Mouse (Mus musculus): ENCODE measurements around the gene Csf3.
"Not testable (repeated sequence)": the region's sequence is repeated elsewhere in the genome, so short reads cannot be mapped to it uniquely, and the experiment has no call there.

Csf3 gene

DNA sequence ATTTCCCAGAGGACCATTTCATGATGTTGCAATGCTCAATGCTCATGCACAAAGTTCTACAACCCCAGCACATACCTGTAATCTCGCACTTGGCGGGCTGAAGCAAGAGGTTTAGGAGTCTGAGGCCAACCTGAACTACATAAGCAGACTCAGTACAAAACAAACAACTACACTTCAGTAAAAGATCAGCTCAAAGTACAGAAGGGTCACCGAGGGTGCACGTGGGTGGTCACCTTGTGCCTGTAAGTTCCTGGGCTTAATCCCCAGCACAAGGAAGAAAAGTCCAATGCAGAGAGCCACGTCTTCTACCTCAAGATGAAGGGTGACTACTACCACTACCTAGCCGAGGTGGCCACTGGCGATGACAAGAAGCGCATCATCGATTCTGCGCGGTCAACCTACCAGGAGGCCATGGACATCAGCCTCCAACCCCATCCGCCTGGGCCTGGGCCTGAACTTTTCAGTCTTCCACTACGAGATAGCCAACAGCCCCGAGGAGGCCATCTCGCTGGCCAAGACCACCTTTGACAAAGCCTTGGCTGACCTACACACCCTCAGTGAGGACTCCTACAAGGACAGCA lies 25.0 kb downstream of the Csf3 start:
- in situ Hi-C loops (cut with MboI, MseI): no loop called here

DNA sequence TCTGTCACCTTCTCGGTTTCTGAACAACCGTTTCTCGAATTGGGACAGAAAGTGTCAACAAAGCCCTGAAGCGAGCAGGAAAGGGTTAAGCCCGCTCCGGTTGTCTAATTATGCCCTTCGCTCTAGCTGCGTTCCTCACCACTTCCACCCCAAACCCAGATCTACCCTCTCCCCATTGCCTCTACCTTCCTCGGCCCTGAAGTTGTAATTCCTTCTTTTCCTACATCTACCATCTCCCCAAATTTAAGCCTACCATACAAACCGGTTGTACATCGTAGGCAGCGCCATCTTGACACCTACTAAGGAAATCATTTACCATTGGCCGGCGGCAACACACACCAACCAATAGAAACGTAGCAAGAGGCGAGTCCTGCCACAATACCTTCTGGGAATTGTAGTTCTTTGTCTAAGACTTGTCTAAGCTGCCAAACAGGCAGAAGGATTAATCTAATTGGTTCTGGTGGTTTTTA lies 28.1 kb downstream of the Csf3 start, which contains the start of gene Med24:
TSS of gene Med24 (minus strand) at position 317 of the 470 bp plus-strand sequence.
- in situ Hi-C loops (cut with MboI, MseI): no loop called here

DNA sequence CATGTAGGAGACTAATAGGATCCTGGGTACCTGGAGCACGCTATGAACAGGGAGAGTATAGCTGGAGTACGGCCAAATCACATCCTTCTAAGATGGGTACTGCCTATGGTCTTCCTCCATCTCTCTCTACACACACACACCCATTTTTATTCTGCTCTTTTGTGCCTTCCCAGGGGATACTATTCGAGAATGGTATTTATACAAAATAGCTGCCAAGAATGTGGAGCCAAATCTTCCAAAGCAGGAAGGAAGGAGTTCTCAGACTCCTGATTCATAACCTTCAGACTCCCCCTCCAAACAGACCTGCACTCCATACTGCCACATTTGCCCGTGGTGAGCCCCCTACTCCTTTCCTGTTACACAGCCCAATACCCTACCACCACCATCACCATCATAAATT lies 29.7 kb downstream of the Csf3 start:
- in situ Hi-C loops (cut with MboI, MseI): no loop called here

DNA sequence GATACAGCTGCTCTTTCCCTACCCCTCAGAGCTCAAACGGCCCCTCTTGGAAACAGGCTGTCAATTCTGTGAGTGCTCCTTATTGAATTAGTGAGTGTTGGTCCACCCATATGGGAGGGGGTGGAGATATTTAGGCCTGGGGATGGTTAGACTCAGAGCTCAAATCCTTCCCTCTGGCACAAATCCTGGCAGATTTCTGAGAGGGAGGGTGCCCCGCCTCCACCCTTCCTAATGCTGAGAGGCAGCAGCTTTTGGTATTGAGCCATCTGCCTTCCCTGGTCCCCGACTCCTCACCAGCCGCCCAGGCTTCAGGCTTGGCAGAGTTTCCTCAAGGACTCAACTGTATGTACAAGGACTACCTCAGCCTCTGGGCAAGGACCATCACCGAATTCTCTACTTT lies 30.1 kb downstream of the Csf3 start:
- in situ Hi-C loops (cut with MboI, MseI): no loop called here

DNA sequence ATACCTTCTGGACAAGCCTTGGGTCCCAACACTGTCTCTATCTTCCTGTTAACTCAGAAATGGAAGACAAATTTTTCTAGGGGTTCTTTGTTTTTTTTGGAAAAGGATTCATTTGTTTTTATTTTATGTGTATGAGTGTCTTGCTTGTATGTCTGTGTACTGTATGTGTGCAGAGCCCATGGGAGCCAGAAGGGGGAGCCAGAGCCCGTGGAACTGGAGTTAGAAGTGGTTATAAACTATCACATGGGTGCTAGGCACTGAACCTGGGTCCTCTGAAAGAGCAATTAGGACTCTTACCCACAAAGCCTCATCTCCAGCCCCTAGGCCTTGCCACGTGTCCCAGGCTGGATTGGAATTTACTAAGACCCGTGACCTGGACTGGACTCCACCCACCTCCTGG lies 33.0 kb downstream of the Csf3 start:
- in situ Hi-C loops (cut with MboI, MseI): no loop called here

DNA sequence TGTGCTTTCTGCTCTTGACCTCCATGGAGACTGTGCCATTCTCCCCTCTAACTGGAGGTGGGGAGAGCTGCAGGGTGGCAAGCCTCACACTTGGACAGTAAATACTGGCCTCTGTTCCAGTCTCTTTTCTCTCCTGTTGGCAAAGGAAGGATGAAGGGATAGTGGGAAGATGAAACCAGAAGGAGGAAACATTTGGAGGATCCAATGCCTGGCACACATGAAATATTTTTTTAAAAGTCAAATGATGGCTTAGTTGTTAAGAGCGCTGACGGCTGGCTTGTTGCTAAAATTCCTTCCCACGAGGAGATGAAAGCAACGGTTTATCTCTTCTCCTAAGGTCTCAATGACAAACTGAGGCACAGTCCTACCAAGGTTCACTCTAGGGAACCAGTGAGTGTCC lies 34.0 kb downstream of the Csf3 start:
- in situ Hi-C loops (cut with MboI, MseI): no loop called here

DNA sequence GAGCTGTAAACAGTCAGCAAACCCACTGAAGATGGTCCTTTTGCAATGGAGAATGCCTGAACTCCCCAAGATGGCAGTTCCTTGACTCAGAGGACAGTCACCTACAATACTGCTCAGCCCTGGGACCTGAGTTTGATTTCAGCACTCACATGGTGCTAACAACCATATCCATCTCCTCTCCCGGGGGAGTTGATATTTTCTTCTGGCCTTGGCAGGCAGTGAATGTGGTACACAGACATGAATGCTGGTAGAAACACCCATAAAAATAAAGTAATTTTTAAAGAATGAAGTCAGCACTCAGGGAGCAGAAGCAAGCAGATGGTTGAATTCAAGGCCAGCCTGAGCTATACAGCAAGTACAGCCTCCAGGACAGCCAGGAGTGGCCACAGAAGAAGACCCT lies 35.1 kb downstream of the Csf3 start:
- in situ Hi-C loops (cut with MboI, MseI): no loop called here

DNA sequence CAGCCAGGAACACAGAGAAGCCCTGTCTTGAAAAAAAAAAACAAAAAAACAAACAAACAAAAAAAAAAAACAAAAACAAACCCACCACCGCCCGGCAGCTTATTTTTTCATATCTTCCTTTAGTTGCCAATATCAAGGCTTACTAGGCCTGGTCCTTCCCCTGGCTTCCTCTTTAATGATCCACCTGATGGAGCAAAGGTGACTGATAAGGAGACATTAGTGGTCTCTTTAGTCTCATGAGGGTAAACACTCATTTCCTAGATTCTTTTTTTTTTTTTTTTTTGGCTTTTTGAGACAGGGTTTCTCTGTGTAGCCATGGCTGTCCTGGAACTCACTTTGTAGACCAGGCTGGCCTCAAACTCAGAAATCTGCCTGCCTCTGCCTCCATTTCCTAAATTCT lies 36.2 kb downstream of the Csf3 start:
- in situ Hi-C loops (cut with MboI, MseI): not testable (repeated sequence)

DNA sequence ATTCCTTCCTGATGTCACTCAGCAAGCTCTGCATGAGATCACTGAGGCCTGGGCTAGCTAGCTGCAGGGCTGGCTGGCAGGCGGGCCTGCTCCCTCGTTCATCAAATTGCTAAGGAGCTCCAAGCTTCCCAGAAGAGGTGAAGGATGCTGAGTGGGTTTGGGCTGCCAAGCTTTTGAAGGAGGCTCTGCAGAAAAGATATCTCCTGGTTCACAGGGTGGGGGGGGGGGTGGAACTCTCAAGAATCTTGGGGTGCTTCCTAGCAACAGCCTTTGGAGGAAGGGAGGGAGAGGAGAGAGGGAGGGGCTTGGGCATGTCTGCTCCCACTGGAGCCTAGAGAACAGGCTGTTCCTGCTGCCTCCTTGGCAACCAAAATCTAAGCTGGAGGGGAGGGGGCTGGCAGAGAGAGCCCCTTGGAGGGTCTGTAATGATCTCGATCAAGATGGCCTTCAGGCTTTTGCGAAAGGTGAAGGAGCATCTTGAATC lies 37.4 kb downstream of the Csf3 start:
- in situ Hi-C loops (cut with MboI, MseI): no loop called here

DNA sequence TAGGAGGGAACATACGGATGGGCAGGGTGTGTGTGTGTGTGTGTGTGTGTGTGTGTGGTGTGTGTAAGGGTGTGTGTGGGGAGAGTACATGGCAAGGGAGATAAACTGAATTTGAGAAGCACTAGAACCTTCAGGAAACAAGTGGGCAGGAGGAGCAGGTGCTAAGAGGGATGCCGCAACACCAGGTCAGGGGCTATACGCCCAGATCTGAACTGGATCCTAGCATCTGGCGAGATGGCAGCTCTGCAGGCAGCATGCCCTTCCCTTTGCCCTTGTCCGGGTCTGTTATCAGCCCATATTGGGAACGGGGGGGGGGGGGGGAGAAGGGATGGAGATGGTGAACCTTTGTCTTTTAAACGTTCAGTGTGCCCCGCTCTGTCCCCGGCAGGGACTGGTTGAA lies 37.9 kb downstream of the Csf3 start:
- in situ Hi-C loops (cut with MboI, MseI): no loop called here

DNA sequence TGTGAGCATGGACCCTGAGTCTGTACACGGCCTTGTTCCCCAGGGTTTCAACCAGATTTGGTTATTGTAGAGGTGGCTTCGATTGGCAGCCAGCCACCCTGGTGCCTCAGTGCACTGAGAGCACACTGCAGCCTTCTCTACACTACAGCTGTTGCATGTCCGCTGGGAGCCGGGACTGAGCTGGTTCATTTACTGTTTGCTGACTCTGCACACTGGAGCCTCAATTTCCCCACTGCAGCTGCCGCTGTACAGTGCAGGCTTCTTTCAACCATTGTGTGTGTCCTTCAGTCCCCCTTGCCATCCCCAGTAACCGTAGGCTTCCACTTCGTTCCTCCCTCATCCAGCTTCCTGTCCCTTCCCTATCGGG lies 38.9 kb downstream of the Csf3 start:
- in situ Hi-C loops (cut with MboI, MseI): no loop called here

DNA sequence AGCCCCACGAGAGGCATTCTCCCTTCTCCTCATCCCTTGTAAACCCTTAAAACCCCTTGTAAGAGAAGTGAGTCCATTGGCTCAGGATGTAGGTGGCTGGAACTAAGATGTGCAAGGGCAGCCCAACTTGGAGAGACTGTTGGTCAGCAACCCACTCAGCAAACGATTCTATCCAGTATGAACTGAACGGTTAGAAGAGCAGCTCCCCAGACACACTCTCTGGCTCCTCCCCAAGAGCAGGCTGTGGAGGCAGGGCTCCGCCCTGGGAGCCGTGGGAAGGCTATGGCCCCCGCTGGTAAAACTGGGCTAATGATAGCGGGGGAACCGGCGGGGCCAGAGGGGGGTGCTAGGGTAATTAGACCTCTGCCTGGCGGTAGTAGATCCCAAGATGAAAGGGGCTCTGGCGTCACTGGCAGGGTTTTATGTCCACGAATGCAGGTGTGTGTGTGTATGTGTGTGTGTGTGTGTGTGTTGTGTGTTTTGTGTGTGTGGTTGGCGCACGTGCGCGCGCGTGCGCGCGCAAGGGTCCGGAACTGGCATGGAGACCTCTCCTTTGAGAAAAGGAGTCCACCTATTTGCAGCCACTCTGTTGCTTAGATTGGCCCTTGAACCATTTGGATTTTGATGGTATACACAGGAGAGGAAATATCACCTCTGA lies 39.5 kb downstream of the Csf3 start, which contains the start of gene Thra:
TSS of gene Thra (plus strand) at position 246 of the 658 bp plus-strand sequence.
- in situ Hi-C loops (cut with MboI, MseI): no loop called here

DNA sequence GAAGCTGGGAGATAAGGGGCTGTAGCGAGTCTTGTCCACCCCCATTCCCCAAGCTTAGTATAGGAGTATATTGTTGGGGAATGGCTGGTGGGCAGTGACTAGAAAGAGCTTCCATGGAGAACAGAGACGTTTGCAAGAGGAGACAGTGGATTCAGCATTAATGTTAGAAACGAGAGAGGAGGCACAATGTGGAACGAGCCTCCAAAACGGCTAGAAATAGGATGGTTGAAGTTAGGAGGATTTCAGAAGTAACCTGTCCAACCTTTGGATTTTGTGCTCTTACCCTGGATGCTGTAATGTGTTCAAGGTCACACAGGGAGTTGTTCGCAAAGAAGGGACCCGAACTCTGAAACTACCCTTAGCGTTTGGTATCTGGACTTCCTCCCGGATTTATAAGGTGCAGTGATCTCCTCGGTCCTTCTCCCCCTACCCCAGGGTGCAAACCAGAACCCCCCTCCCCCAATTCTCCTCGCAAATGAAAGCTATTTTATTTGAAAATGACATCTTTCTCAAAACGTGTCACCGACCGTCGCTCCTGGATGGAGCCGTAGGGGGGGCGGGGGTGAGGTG lies 40.1 kb downstream of the Csf3 start:
- in situ Hi-C loops (cut with MboI, MseI): no loop called here

DNA sequence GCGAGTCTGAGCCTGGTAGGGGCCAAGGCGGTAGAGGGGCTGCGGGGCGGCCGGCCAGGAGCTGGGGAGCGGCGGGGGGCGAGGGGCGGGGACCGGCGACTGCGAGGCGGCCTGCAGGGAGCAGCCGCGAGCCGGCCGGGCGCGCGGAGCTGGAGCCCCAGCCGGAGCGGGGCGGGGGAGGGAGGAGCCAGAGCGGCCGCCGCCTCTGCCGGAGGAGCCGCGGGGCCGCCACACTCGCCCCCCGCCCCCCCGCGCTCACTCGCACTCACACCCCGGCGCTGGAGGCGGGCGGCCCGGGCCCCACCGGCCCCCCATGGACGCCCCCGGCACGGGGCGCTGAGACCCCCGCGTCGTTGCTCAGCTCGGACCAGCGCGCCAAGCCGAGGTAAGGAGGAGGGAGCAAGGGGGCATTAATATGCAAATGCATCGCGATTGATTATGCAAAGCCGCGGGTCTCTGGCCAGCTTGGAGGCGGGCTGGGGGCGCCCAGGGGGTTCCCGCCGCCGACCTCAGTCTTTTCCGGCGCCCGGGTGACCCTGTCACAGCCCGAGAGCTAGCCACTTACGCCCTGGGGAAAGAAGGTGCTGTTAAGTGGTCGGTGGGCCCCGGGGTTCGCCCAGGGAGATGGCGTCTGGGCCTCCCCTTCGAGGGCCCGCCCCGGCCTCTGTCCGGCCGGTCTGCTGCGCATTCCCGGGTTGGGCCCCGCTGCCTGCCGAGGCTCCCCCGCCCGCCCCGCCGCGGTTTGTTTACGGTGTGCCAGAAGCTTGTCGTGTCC lies 40.7 kb downstream of the Csf3 start:
- in situ Hi-C loops (cut with MboI, MseI): no loop called here

DNA sequence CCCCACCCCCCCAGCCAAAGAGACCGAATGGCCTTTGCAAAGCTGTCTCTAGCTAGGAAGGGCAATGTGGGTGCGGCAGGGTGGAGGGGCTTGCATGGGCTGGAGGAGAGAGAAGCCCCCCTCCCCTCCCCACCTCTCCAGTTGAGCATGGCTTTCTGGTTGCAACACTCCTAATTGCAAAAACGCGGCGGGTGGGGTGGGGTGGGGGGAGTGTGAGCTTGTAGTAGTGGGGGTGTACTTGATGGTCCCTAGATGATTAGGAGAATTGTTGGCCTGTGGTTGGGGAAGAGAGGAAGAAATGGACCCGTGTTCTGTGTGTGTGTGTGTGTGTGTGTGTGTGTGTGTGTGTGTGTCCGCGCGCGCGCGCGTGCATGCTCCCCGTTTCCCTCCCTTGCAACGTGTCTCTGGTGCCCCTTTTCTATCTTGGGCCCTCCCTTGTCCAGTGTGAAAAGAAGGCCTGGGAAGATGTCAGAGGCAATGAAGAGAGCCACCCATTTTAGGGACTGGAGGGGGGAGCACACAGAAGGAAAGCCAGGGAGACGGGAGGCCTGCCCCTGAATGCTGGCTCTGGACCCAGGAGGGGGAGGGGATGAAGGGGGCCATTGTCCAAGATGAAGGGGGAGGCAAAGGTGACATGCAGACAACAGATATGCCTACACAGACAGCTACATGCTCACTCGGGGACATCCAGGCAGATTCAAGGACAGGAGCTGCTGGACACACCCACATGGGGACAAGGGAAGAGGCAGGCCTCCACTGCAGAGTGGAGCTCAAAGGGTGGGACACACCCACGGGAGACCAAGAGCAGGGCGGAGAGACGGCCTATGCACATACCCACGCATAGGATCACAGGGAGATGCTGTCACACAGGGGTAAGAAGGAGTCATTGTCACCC lies 41.6 kb downstream of the Csf3 start:
- in situ Hi-C loops (cut with MboI, MseI): no loop called here

DNA sequence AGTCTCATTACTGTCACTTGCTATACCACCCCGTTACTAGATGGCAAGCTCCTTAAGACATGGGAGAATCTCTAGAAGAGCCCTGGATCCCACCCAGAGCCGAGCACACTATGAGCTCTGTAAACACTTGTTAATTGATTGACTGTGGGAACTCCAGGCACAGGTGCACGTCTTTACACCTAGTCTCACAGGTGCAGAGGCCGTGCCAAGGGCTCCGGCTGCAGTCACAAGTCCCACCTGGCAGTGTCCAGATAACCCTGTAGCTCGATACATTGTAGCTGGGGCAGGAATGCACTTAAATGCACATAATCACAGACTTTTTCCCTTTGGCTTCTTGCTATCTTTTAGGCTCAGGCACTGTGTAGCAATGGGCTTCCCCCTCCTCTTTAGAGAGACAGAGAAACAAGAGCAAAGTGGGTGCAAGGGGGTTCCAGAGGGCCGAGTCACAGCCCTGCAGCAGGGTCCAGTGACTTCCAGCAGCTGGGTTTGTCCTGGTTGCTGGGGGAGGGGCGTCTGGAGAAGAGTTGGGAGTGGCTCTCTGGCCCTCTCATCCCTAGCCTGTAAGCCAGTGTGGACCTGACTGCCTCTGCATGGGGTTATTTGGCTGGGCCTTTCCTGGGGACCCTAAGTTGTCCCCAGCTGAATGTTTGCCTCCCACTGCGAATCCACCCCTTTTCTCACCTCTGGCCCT lies 42.7 kb downstream of the Csf3 start:
- in situ Hi-C loops (cut with MboI, MseI): no loop called here

DNA sequence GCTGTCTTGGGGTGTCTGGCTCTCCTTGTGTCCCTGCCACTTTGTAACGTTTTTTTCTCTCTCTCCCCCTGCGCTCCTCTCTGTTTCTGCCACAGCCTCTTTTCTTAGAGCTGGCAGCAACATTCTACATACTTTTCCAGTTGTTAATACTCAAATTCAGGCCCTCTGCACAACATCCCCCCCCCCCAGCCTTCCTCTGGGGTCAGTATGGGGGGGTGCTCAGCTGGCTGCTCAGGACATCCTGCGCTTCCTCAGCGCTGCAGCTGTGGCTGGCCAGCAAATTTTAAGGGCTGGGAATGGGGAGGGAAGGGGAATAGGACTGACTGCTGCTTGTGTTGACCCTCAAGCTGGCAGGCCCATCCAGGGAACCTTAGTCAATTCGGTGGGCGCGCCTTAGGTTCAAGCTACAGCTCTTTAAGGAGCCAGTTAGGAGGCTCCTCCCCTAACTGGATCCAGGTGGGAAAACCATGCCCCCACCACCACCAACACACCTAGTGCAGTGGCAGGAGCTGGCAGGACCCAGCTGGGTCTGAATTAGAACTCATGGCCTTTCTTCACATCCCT lies 43.5 kb downstream of the Csf3 start:
- in situ Hi-C loops (cut with MboI, MseI): loop anchor here (5.0 kb wide), 1 partner anchor 38 kb away; no protein-coding TSS in a partner anchor

DNA sequence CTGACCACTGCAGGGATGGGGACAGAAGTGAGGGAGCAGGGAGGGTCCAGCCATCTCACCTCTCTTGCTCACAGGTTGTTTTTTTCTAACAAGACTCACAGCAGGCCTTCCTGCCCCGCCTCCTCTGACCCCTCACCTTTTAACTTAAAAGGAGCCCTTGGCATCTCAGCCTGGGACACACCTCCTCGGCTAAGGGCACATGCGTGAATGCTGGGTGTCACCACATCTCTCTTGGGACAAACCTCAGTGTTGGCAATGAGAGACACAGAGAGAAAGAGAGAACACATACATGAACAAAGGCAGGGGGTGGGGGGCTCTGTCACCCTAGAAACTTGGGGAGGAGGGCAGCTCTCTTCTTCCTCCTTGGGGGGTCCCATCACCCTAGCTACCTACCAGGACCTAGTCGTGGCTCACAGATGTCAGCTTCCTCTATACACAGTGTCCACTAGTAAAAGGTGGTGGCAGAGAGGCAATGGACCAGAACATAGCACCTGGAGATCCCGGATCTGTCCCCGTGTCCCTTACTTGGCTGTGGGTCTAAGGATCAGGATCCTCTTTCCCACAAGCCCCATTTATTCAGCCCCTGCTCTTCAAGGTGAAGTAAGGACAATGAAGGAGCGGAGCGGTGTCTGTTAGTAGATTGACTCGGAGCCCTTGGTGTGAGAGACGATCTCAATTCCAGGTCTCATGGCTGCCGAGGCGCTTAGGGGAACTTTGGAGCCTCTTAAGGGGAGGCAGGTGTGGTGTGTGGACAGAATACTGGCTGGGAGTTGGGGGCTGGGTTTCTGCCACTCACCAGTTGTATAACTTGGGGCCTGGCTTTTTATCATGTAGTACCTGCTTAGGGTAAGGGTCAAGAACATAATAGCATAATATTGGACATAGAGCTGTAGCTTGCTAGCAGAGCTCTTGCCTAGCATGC lies 45.1 kb downstream of the Csf3 start:
- in situ Hi-C loops (cut with MboI, MseI): loop anchor here (5.0 kb wide), 1 partner anchor 36 kb away; no protein-coding TSS in a partner anchor
